Mouse (Mus musculus) effector memory CD4-positive, alpha-beta T cell, adult 7 months (primary cell): ENCODE data around the gene Crisp1. TPM values are rescaled to one million over a fixed set of nuclear protein-coding genes. Genes with fewer than 3 reads are reported as not detected.

Experiments
- polyA plus RNA-seq: library from polyadenylated mRNA; unstranded; fragments of 100-300 nt; shearing (Covaris generic); gene quantifications from one replicate; pipeline ENCODE4 v1.2.1, GENCODE M21; 2017

Gene Crisp1
- polyA plus RNA-seq, result not detected

GRCm38 (mm10) chr17:40319062-40319461, at the start of gene Crisp1:
Gene Crisp1 (minus strand): TSS chr17:40319207.

Other genes with a start within 250 kb of the Crisp1 start
- not detected for gene AC192777.2, start 223.8 kb downstream of the Crisp1 start, polyA plus RNA-seq
- gene Pgk2, start 110.6 kb downstream of the Crisp1 start, polyA plus RNA-seq, result 0.78 TPM
- gene Crisp3, start 76.9 kb downstream of the Crisp1 start, polyA plus RNA-seq, result not detected
- not detected for gene Esp8, start 200.8 kb upstream of the Crisp1 start, polyA plus RNA-seq
- not detected for gene Esp6, start 242.3 kb upstream of the Crisp1 start, polyA plus RNA-seq